Mouse (Mus musculus) testis, adult 2 months (tissue): ENCODE results near the gene Gm20503. TPM values are rescaled to one million over a fixed set of nuclear protein-coding genes. Genes with fewer than 3 reads are reported as not detected.

Experiments used
- H3K27ac ChIP-seq: fragments of 200-500 bp; 2 replicates; pipeline ENCODE4 v1.5.1; 2012; ENCODE audit warnings: low read depth, low read length; ENCODE audit not compliant: control insufficient read depth, insufficient read depth
- H3K27me3 ChIP-seq: fragments of 200-500 bp; 2 replicates; pipeline ENCODE4 v1.6.1; 2012; ENCODE audit warnings: mild to moderate bottlenecking, low read length, moderate library complexity; ENCODE audit not compliant: control insufficient read depth, insufficient read depth
- H3K36me3 ChIP-seq: fragments of 200-500 bp; 2 replicates; pipeline ENCODE4 v1.6.1; 2012; ENCODE audit warnings: mild to moderate bottlenecking, low read length; ENCODE audit not compliant: control insufficient read depth, insufficient read depth
- H3K4me1 ChIP-seq: fragments of 200-500 bp; 2 replicates; pipeline ENCODE4 v1.6.1; 2012; ENCODE audit warnings: low read length; ENCODE audit not compliant: control insufficient read depth, insufficient read depth
- H3K4me3 ChIP-seq: fragments of 200-500 bp; 2 replicates; pipeline ENCODE4 v1.5.1; 2012; ENCODE audit warnings: low read depth, mild to moderate bottlenecking, low read length, moderate library complexity, mixed read lengths; ENCODE audit not compliant: control insufficient read depth
- CTCF ChIP-seq: fragments of 200-500 bp; IDR thresholded peaks from 2 replicates; pipeline ENCODE4 v1.5.1; 2012; ENCODE audit warnings: low read depth, mild to moderate bottlenecking, inconsistent platforms, low read length, moderate library complexity; ENCODE audit not compliant: control insufficient read depth, insufficient read depth, insufficient replicate concordance
- POLR2A ChIP-seq: fragments of 200-500 bp; IDR thresholded peaks from 2 replicates; pipeline ENCODE4 v1.6.1; 2012; ENCODE audit warnings: low read depth, mild to moderate bottlenecking, inconsistent platforms, low read length, moderate library complexity; ENCODE audit not compliant: control insufficient read depth
- polyA plus RNA-seq: library from polyadenylated mRNA; depleted of rRNA; stranded (reverse); fragments of >200 nt; gene quantifications from 2 replicates; pipeline ENCODE4 v1.2.3, GENCODE M21; 2012

Gene Gm20503
- polyA plus RNA-seq, 1 experiment = not detected

DNA sequence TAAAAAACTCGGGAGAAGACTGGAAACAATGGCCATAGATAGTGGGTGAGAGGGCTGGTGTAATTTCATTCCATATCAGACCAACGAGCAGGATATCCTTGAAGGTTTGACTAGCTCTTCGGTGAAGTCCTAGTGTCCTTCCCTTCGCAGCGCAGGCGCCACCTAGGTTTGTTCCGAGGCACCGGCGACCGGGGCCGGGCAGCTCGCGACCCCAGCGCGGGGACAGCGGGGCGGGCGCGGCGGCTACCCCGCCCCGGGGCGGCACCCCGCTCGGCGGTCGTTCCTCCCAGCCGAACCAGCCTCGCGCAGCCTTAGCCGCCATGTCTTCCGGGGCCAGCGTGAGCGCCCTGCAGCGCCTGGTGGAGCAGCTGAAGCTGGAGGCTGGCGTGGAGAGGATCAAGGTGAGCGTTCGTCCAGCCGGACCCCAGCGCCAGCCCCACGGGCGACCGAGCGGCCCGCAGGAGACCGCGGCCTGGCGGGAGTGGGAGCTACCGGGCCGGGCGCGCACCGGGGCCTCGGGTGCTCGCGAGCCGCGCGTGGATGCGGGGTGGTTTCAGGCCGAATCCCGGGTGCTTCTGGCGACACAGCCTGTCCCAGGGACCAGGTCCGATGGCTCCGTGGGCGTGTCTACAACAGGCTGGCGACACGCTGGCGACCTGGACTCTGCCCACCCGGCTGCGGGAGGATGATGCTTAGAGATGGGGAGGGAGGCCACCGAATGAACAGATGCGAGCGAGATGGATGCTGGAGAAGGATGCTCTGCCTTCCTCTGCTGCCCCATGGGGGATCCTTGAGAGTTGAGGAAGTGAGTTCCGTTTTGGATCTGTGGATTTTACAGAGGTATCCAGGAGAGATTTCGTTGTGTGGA is 32.1 kb downstream of the Gm20503 start, which contains the start of gene Gng10:
Gng10 (plus strand) TSS at position 171 of the 868 bp plus-strand sequence.
- Histone ChIP-seq H3K4me3 (peak within 1 kb of the TSS; percentile 95), H3K27me3 (no peaks in the 10 kb centered on the region), H3K27ac (peak within 1 kb of the TSS; percentile 26; the same call in 1 of the 2 replicates), H3K4me1 (peaks cover 9% of the 10 kb centered on the region), H3K36me3 (no peaks in the 10 kb centered on the region)
- TF ChIP-seq POLR2A (no peak), CTCF (no peak)

DNA sequence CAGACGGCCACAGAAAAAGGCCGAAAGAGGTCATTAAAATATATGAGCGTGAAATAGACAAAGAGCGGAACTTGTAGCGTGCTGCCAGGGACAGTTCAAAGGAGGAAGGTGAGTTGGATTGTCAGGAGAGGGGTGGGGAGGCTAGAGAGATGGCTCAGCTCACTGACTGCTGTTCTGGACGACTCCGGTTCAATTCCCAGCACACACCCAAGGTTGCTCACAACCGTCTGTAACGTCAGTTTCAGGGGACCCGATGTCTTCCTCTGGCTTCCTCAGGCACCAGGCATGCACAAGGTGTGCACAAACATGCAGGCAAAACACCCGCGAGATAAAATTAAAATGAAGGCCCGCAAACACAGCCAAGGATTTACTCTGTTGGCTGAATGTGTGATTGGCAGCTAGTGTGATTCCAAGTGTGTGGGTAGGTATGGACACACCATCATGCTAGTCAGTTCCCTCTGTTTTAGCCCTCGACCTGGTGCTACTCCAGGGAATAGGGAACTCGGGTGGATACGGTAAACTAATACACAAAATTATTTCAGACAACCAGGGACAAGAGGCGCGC is 32.9 kb downstream of the Gm20503 start:
- no peak overlapping the region for H3K27ac ChIP-seq
- TF ChIP-seq POLR2A (no peak), CTCF (no peak)
- H3K27me3 ChIP-seq = no peaks in the 10 kb centered on the region
- peak overlapping the region; percentile 95 for H3K4me3 ChIP-seq
- H3K4me1 ChIP-seq = peaks cover 9% of the 10 kb centered on the region
- no peaks in the 10 kb centered on the region for H3K36me3 ChIP-seq

DNA sequence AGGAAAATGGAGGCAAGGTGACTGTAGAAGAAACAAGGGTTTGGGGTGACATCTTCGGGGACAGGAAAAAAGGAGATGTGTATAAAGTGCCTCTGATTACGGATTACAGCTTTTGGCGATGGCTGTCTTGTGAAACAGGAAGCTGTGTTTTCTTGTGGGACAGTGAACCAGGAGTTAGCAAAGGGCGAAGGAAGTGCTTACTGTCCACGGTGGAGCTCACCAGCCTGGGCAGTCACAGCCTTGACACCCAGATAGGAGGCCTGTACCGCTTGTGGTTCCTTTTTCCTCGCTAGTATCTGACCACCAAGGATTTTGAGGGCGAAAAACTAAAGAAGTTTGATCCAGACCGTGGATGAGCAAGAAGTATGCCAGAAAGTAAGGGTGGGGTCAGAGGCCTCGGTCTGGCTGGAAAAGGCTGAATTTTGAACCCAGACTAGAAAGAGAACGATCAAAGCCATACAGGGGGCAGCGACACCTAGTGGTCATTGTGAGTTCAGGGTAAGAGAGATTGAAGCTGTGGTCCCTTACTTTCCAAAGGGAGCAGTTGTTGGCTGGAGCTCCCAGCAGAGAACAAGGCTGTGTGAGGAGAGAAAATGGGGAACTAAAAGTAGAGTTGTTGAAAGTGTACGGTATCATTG is 33.6 kb downstream of the Gm20503 start:
- Histone ChIP-seq H3K4me3 (peak overlapping the region; percentile 67), H3K4me1 (peaks cover 9% of the 10 kb centered on the region), H3K27ac (no peak overlapping the region), H3K36me3 (no peaks in the 10 kb centered on the region), H3K27me3 (no peaks in the 10 kb centered on the region)
- TF ChIP-seq POLR2A (no peak), CTCF (peak; percentile 48; the same call in 1 of the 2 replicates)

DNA sequence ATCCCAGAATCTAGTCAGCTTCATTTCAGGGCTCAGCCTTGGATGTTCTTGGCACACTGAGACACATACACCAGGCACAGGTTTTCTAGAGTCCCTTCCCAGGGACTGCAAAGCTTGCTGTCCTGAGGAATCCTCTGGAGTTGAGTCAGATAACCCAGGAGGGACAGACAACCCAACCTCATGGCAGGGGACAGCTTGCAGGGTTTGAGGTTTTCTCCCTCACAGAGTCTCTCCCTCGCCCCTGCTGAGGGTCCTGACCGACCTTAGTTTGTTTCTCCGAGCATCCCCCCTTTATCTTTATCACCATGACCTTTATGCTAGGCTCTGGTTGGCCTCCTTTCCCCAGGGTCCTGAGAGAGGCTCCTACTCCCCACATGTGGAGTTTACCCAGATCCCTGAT is 34.5 kb downstream of the Gm20503 start:
- peak overlapping the region; percentile 61 for H3K4me3 ChIP-seq

DNA sequence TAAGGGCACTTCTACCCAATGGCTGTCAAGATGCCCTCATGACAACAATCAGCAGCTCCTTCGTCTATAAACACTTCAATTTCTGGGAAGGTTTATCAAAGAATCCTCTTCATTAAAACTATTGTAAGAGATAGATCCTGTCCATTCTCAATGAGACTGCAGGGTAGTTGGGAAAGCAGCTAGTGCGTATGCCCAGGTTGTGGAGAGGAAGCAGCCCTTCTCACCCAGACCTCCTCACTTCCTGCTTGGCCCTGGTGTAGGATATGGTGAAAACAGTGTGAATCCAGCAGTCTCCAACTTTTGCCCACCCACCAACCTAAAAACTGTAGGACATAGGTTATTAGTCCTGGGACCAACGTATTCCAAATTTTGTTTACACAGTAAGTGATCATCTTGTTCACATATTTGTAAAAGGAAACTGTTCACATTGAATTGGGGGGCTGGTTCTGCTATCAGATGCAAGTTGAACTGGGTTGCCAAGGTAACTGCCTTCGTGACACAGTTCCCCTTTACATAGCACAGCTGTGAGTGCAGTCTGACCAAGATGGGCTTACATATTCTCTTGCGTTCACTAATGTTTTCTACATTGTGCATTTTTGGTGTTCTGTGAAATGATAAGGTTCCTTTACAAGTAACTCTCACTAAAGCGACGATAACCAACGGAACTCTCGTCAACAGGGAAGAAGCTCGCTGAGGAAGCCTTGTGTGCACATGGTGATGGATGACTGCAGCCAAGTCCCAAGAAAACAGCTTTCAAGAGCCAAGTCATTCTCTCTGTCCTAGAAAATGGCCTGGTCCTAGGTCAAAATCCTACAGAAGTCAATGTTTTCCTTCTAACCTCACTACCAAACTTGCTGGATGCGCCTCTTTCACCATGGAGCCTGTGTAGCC is 37.6 kb downstream of the Gm20503 start:
- H3K27ac ChIP-seq = no peak overlapping the region
- H3K4me1 ChIP-seq = peaks cover 5% of the 10 kb centered on the region
- TF ChIP-seq POLR2A (no peak), CTCF (no peak)
- H3K27me3 ChIP-seq = no peaks in the 10 kb centered on the region
- no peak overlapping the region for H3K4me3 ChIP-seq
- no peaks in the 10 kb centered on the region for H3K36me3 ChIP-seq

More for the DNA sequence above, 34.5 kb downstream of the Gm20503 start:
- TF ChIP-seq POLR2A (no peak), CTCF (no peak)
- Histone ChIP-seq H3K27ac (no peak overlapping the region), H3K4me1 (peaks cover 9% of the 10 kb centered on the region), H3K36me3 (no peaks in the 10 kb centered on the region), H3K27me3 (no peaks in the 10 kb centered on the region)

DNA sequence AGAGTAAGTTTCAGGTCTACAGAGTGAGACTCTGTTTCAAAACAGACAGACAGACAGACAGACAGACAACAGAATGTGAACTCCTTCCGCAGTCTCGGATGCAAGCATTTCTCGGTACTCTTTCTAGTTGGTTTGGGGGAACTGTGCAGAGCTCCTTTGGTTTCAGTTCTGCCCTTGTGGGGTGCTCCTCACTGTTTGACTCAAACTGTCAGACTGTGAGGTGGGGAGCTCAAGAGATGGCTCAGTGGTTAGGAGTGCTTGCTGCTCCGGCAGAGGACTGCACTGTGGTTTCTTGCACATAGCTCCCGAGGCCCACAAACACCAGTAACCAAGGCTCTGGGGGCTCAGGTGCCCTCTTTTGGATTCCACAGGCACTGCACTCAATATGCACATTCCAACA is 40.1 kb downstream of the Gm20503 start:
- Histone ChIP-seq H3K36me3 (no peaks in the 10 kb centered on the region; the same call in 1 of the 2 replicates), H3K4me1 (no peaks in the 10 kb centered on the region), H3K4me3 (no peak overlapping the region), H3K27ac (no peak overlapping the region), H3K27me3 (no peaks in the 10 kb centered on the region)
- no peak for TF ChIP-seq POLR2A
- no peak for TF ChIP-seq CTCF
